Mouse (Mus musculus): Measurements from ENCODE around the gene Slc44a1. TPM values are rescaled to one million over a fixed set of nuclear protein-coding genes. Genes with fewer than 3 reads are reported as not detected.

Slc44a1 gene
- polyA plus RNA-seq, 1 experiment: 0.07 TPM

DNA sequence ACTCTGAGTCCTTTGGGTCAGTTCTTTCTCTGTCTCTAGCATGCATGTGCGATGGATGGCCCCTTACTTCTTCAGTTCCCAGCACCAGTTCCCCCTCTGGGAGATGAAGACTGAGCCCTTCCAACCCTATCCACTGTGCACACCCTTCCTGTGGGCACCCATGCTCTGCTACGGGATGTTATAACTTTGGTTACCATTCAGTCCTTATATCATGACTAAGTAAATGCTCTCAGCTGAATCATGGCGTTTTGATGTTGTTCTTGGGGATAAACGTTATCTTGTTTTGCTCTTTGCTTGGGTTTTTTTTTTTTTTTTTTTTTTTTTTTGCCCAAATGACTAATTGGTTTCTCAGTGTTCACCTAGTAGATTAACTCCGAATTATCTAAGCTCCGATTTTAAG is 16.4 kb downstream of the Slc44a1 start:
- TF ChIP-seq GATA1 (IDR thresholded peaks at IDR 0.05; ENCODE audit: low read length): no peak
- no peak for TF ChIP-seq TAL1 (IDR thresholded peaks at IDR 0.05; ENCODE audit: low read length)
- Histone ChIP-seq H3K4me1 (ENCODE audit: control insufficient read depth) (peaks cover 14% of the 10 kb centered on the region), H3K4me3 (replicated peaks) (no peak overlapping the region), H3K36me3 (ENCODE audit: control insufficient read depth) (no peaks in the 10 kb centered on the region), H3K27me3 (ENCODE audit: control insufficient read depth) (no peaks in the 10 kb centered on the region), H3K9me3 (ENCODE audit: control insufficient read depth, low read length) (no peaks in the 10 kb centered on the region)

DNA sequence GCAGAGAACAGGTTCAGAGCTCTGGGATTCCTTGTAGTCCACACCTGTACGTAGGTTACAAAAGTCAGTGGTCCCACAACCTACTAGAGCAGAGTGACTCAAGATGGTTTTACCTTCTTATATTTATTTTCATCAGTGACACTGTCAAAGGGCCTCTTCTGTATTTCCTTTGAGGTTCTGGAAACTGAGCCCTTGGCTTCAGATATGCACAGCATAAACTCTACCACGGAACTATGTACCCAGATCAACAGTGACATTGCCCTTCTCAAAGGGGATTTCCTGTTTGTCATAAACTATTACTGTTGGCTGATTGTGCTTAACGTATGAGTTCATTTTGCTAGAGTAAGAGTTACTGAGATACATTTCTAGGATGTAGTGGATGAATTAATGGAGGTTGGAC is 18.3 kb downstream of the Slc44a1 start:
- Histone ChIP-seq H3K27me3 (ENCODE audit: control insufficient read depth) (no peaks in the 10 kb centered on the region), H3K36me3 (ENCODE audit: control insufficient read depth) (no peaks in the 10 kb centered on the region), H3K9me3 (ENCODE audit: control insufficient read depth, low read length) (no peaks in the 10 kb centered on the region), H3K4me3 (replicated peaks) (no peak overlapping the region), H3K4me1 (ENCODE audit: control insufficient read depth) (peaks cover 14% of the 10 kb centered on the region)
- no peak for TF ChIP-seq GATA1 (IDR thresholded peaks at IDR 0.05; ENCODE audit: low read length)
- no peak for TF ChIP-seq TAL1 (IDR thresholded peaks at IDR 0.05; ENCODE audit: low read length)

DNA sequence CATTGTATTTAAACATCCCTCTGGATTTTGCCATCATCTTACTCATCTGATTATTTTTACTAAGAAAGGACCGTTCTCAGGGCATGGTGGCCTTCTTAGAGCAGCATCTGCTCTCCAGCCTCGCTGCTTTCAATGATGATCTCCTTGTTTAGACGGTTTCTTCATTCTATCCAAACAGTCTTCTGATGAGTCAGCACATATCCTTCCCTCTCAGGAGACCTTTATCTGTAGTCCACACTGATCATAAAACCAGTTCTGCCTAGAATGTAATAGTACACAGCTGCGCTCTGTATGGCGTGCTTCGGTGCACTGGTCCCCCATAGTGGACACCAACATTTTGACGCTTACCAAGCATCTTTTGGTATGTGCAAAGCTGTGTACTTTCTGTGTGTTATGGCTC is 19.5 kb downstream of the Slc44a1 start:
- no peaks in the 10 kb centered on the region for H3K27me3 ChIP-seq (ENCODE audit: control insufficient read depth)
- no peak overlapping the region for H3K4me3 ChIP-seq (replicated peaks)
- peaks cover 14% of the 10 kb centered on the region for H3K4me1 ChIP-seq (ENCODE audit: control insufficient read depth)
- H3K36me3 ChIP-seq (ENCODE audit: control insufficient read depth): no peaks in the 10 kb centered on the region
- TF ChIP-seq GATA1 (IDR thresholded peaks at IDR 0.05; ENCODE audit: low read length) (no peak), TAL1 (IDR thresholded peaks at IDR 0.05; ENCODE audit: low read length) (no peak)
- H3K9me3 ChIP-seq (ENCODE audit: control insufficient read depth, low read length): no peaks in the 10 kb centered on the region

DNA sequence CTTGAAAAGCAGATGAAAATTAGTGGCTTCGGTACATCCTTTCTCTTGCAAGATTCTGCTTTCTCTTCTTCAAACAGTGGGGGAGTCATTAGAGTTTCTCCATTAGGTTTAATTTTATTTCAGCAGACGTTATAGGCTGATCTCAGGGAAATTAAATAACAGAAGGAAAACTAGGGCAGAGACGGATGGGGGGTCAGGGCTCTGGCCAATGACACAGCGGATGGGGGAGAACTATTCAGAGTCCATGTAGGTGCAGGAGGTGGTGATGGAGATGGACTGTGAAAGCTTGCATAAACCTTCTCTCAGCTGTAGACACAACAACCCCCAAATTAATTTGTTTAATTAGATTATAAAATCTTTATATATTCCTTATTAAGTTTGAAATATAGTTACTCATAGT is 20.8 kb downstream of the Slc44a1 start:
- no peaks in the 10 kb centered on the region for H3K27me3 ChIP-seq (ENCODE audit: control insufficient read depth)
- TF ChIP-seq GATA1 (IDR thresholded peaks at IDR 0.05; ENCODE audit: low read length): no peak
- H3K36me3 ChIP-seq (ENCODE audit: control insufficient read depth): no peaks in the 10 kb centered on the region
- H3K4me1 ChIP-seq (ENCODE audit: control insufficient read depth): peaks cover 14% of the 10 kb centered on the region
- H3K4me3 ChIP-seq (replicated peaks): no peak overlapping the region
- H3K9me3 ChIP-seq (ENCODE audit: control insufficient read depth, low read length): no peaks in the 10 kb centered on the region

DNA sequence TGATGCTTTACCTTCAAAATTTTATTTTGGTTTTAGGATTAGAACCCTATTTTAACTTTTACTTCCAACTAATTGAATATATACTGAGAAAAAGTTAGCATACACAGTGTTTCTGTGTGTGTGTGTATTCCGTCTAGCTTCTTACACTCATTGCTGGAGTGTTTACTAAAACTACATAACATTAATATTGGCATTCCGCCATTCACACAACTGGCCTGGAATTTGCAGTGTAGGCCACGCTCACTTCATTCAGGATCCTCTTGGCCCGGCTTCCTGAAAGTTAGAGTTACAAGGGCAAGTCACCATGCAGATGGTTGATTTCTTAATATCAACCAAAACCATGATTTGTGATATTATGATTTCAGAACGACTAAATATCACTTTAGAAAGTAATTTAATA is 21.9 kb downstream of the Slc44a1 start:
- Histone ChIP-seq H3K4me1 (ENCODE audit: control insufficient read depth) (peaks cover 9% of the 10 kb centered on the region), H3K4me3 (replicated peaks) (no peak overlapping the region), H3K27me3 (ENCODE audit: control insufficient read depth) (no peaks in the 10 kb centered on the region), H3K36me3 (ENCODE audit: control insufficient read depth) (no peaks in the 10 kb centered on the region), H3K9me3 (ENCODE audit: control insufficient read depth, low read length) (no peaks in the 10 kb centered on the region)
- TF ChIP-seq GATA1 (IDR thresholded peaks at IDR 0.05; ENCODE audit: low read length) (no peak), TAL1 (IDR thresholded peaks at IDR 0.05; ENCODE audit: low read length) (no peak)

DNA sequence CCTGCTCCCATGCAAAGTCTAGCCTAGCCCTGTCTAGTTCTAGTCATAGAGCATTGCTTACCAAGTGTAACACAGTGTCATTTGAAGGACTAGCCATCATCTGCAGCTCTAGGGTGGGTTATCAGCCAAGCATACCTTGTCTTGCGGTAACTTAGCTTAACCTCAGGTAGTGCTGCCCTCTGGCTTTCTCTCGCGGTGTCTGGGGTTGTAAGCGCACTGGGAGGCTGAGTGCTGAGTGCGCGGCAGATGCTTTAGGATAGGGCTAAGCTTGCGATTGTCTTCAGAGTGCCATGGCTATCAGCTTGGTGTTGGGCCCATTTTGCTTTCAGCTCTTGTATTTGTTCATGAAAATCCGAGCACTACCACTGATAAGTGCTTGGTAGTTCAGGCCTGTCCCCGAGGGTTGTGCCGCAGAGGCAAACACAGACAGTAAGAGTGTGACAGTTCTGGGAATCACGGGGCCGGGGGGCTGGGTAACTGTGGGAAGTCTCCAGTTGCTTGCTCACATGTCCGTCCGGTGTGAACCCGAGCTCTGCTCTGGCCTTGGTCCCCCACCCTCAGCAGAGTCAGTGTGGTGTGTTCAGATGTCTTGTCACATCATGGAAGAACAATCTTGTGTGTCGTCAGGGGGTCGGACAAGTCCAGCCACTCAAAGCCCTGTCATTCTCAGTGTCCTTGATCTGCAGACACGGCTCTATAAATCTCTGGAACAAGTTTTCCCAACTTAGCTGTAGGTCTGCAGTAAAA is 22.5 kb downstream of the Slc44a1 start:
- H3K4me1 ChIP-seq (ENCODE audit: control insufficient read depth): peaks cover 9% of the 10 kb centered on the region
- no peak overlapping the region for H3K4me3 ChIP-seq (replicated peaks)
- TF ChIP-seq GATA1 (IDR thresholded peaks at IDR 0.05; ENCODE audit: low read length): no peak
- TF ChIP-seq TAL1 (IDR thresholded peaks at IDR 0.05; ENCODE audit: low read length): no peak
- no peaks in the 10 kb centered on the region for H3K9me3 ChIP-seq (ENCODE audit: control insufficient read depth, low read length)
- H3K36me3 ChIP-seq (ENCODE audit: control insufficient read depth): no peaks in the 10 kb centered on the region
- no peaks in the 10 kb centered on the region for H3K27me3 ChIP-seq (ENCODE audit: control insufficient read depth)

DNA sequence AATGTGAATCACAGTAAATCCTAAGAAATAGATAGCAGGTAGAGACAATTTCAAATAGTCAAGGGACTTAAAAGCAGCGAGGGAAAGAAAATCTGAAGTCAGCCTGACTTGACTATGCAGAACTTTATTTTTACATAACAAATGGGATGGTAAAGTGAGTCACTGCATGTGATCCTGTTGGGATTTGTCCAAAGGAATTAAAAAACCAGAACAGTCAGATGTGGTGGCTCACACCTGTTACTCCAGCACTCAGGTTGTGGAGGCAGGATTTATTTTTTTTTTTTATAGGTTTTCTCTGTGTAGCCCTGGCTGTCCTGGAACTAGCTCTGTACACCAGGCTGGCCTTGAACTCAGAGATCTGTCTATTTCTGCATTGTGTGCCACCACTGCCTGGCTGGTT is 25.7 kb downstream of the Slc44a1 start:
- Histone ChIP-seq H3K9me3 (ENCODE audit: control insufficient read depth, low read length) (no peaks in the 10 kb centered on the region), H3K4me1 (ENCODE audit: control insufficient read depth) (no peaks in the 10 kb centered on the region), H3K36me3 (ENCODE audit: control insufficient read depth) (no peaks in the 10 kb centered on the region), H3K4me3 (replicated peaks) (no peak overlapping the region), H3K27me3 (ENCODE audit: control insufficient read depth) (no peaks in the 10 kb centered on the region)
- TF ChIP-seq TAL1 (IDR thresholded peaks at IDR 0.05; ENCODE audit: low read length) (no peak), GATA1 (IDR thresholded peaks at IDR 0.05; ENCODE audit: low read length) (no peak)

DNA sequence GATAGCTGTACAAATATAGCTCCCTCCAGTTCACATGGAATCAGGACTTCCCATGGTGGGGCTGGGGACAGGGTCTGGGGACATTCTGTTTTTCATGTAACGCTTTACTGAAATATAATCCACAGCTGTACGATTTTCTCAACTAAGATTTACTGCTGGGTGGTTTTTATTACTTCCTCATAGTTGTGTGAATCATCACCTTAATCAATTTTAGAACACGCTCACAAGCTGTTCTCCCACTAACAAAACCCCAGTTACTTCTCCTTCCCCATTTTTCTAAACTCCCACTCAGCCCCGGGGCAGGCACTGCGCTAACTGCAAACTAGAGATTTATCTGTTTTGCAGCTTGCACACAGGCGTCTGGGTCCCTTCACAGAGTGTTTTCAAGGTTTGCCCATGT is 28.8 kb downstream of the Slc44a1 start:
- H3K4me3 ChIP-seq (replicated peaks): no peak overlapping the region
- no peaks in the 10 kb centered on the region for H3K27me3 ChIP-seq (ENCODE audit: control insufficient read depth)
- TF ChIP-seq TAL1 (IDR thresholded peaks at IDR 0.05; ENCODE audit: low read length) (no peak), GATA1 (IDR thresholded peaks at IDR 0.05; ENCODE audit: low read length) (no peak)
- H3K9me3 ChIP-seq (ENCODE audit: control insufficient read depth, low read length): no peaks in the 10 kb centered on the region
- no peaks in the 10 kb centered on the region for H3K36me3 ChIP-seq (ENCODE audit: control insufficient read depth)
- no peaks in the 10 kb centered on the region for H3K4me1 ChIP-seq (ENCODE audit: control insufficient read depth)

DNA sequence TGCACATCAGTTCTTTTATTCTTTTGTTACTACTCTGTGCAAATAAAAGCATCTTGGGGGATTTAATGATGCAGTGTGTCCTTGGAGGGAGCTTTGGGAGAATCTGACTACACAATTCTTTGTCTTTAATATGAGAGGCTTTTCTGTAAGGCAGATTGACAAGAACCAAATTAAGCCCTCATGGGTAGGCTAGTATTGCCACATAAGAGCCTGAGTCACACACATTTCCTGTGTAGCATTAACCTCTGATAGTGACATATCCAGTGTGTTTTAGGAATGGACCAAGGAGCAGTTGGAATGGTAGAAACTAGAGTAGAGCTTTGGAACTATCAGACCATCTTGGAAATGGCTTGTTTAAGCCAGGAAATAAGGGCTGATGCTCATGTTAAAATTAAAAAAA is 33.9 kb downstream of the Slc44a1 start:
- H3K4me1 ChIP-seq (ENCODE audit: control insufficient read depth): no peaks in the 10 kb centered on the region; the same call in 1 of the 2 replicates

More for the DNA sequence above, 33.9 kb downstream of the Slc44a1 start:
- Histone ChIP-seq H3K4me3 (replicated peaks) (no peak overlapping the region), H3K36me3 (ENCODE audit: control insufficient read depth) (no peaks in the 10 kb centered on the region), H3K9me3 (ENCODE audit: control insufficient read depth, low read length) (no peaks in the 10 kb centered on the region), H3K27me3 (ENCODE audit: control insufficient read depth) (no peaks in the 10 kb centered on the region)
- TF ChIP-seq GATA1 (IDR thresholded peaks at IDR 0.05; ENCODE audit: low read length) (no peak), TAL1 (IDR thresholded peaks at IDR 0.05; ENCODE audit: low read length) (no peak)
